Mouse (Mus musculus): ENCODE measurements around the gene Wbp4. TPM values are rescaled to one million over a fixed set of nuclear protein-coding genes. Genes with fewer than 3 reads are reported as not detected.

Gene Wbp4
- polyA plus RNA-seq, 1 experiment: 42.9 TPM

DNA sequence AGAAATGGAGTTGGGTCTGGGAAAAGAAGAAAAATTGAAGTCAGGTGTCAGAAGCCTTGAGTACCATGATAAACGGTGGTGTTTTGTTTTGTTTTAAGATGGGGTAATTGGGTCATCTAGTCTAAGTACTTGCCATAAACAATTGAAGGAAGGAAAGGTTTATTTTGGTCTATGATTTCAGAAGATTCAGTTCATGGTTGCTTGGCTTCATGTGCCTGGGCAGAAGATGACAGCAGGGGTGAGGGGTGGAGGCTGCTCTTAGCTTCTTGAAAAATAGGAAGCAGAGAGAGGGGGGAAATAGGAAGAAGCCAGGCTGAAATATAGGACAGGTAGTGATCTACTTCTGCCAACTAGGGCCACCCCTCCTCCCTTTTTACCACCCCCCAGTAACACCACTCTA lies 30.2 kb upstream of the Wbp4 start:
- no peaks in the 10 kb centered on the region for H3K4me1 ChIP-seq (ENCODE audit: control insufficient read depth, insufficient read depth, low read length)
- TF ChIP-seq CTCF (IDR thresholded peaks at IDR 0.05; ENCODE audit: low read depth, low read length): no peak
- TF ChIP-seq EP300 (IDR thresholded peaks at IDR 0.05; ENCODE audit: insufficient read depth, low read depth, low read length): no peak
- TF ChIP-seq POLR2A (IDR thresholded peaks at IDR 0.05; ENCODE audit: insufficient read depth, low read length): no peak

DNA sequence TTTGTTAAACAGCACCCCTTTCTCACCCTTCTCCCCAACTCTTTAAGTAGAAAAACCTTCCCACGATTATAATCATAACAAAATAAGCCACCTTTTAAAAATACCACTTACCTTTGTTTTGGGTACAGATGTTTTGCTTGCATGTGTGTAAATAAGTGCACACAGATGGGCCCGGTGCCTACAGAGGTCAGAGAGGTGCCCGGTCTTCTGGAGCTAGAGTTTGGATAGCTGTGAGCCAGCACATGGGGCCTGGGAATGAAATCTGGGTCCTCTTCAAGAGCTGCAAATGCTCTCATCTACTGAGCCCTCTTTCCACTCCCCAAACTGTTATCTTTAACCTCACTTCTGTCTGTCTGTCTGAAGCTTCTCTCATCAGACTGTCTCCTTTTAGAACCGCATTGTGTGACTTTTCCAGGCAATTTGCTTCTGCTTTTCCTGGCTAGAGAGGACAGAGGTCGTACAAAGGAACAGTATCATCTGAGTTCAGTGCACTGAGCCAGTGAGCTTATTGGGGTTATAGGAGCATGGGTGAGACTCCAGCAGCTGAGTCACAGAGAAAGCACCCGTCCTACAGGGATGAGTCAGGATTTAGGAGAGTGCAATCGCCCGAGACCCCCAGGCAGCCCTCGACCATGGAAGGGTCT lies 27.5 kb upstream of the Wbp4 start:
- no peak overlapping the region for H3K9ac ChIP-seq (ENCODE audit: low read depth, poor library complexity, severe bottlenecking)
- no peak overlapping the region for H3K27ac ChIP-seq (ENCODE audit: insufficient read depth, low read length)
- H3K36me3 ChIP-seq (ENCODE audit: control insufficient read depth, insufficient read depth, low read length, poor library complexity, severe bottlenecking): no peaks in the 10 kb centered on the region
- no peak overlapping the region for H3K4me3 ChIP-seq (ENCODE audit: low read depth, low read length)
- H3K27me3 ChIP-seq (ENCODE audit: control insufficient read depth, insufficient read depth, low read length, poor library complexity, severe bottlenecking): no peaks in the 10 kb centered on the region
- TF ChIP-seq EP300 (IDR thresholded peaks at IDR 0.05; ENCODE audit: insufficient read depth, low read depth, low read length) (no peak), POLR2A (IDR thresholded peaks at IDR 0.05; ENCODE audit: insufficient read depth, low read length) (no peak), CTCF (IDR thresholded peaks at IDR 0.05; ENCODE audit: low read depth, low read length) (no peak)
- H3K4me1 ChIP-seq (ENCODE audit: control insufficient read depth, insufficient read depth, low read length): no peaks in the 10 kb centered on the region
- H3K9me3 ChIP-seq (replicated peaks; ENCODE audit: control insufficient read depth, insufficient read depth, low read length, poor library complexity, severe bottlenecking): no peaks in the 10 kb centered on the region

More for the DNA sequence above, 30.2 kb upstream of the Wbp4 start:
- H3K9ac ChIP-seq (ENCODE audit: low read depth, poor library complexity, severe bottlenecking): no peak overlapping the region
- no peaks in the 10 kb centered on the region for H3K9me3 ChIP-seq (replicated peaks; ENCODE audit: control insufficient read depth, insufficient read depth, low read length, poor library complexity, severe bottlenecking)
- H3K4me3 ChIP-seq (ENCODE audit: low read depth, low read length): no peak overlapping the region
- no peaks in the 10 kb centered on the region for H3K27me3 ChIP-seq (ENCODE audit: control insufficient read depth, insufficient read depth, low read length, poor library complexity, severe bottlenecking)
- no peak overlapping the region for H3K27ac ChIP-seq (ENCODE audit: insufficient read depth, low read length)
- H3K36me3 ChIP-seq (ENCODE audit: control insufficient read depth, insufficient read depth, low read length, poor library complexity, severe bottlenecking): no peaks in the 10 kb centered on the region

DNA sequence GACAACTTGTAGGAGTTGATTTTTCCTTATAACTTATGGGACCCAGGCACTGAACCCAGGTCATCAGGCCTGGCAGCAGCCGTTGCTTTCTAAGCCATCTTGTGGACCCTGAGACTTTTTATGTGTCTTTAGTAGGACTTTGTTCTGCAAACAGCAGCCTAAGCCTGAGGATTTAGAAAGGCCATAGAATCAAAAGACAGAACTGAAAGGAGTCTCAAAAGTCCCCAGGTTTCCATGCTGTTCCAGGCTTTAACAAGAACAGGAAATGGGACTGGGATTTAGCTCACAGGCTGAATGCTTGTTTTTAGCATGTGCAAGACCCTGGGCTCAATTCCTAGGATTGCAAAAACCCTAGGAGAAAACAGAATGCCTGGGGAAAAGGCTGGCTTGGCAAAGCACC lies 26.5 kb upstream of the Wbp4 start:
- TF ChIP-seq POLR2A (IDR thresholded peaks at IDR 0.05; ENCODE audit: insufficient read depth, low read length): no peak
- TF ChIP-seq EP300 (IDR thresholded peaks at IDR 0.05; ENCODE audit: insufficient read depth, low read depth, low read length): no peak
- no peak for TF ChIP-seq CTCF (IDR thresholded peaks at IDR 0.05; ENCODE audit: low read depth, low read length)
- no peaks in the 10 kb centered on the region for H3K36me3 ChIP-seq (ENCODE audit: control insufficient read depth, insufficient read depth, low read length, poor library complexity, severe bottlenecking)
- no peak overlapping the region for H3K9ac ChIP-seq (ENCODE audit: low read depth, poor library complexity, severe bottlenecking)
- H3K4me1 ChIP-seq (ENCODE audit: control insufficient read depth, insufficient read depth, low read length): no peaks in the 10 kb centered on the region
- no peaks in the 10 kb centered on the region for H3K9me3 ChIP-seq (replicated peaks; ENCODE audit: control insufficient read depth, insufficient read depth, low read length, poor library complexity, severe bottlenecking)
- no peak overlapping the region for H3K4me3 ChIP-seq (ENCODE audit: low read depth, low read length)
- no peak overlapping the region for H3K27ac ChIP-seq (ENCODE audit: insufficient read depth, low read length)
- no peaks in the 10 kb centered on the region for H3K27me3 ChIP-seq (ENCODE audit: control insufficient read depth, insufficient read depth, low read length, poor library complexity, severe bottlenecking)

DNA sequence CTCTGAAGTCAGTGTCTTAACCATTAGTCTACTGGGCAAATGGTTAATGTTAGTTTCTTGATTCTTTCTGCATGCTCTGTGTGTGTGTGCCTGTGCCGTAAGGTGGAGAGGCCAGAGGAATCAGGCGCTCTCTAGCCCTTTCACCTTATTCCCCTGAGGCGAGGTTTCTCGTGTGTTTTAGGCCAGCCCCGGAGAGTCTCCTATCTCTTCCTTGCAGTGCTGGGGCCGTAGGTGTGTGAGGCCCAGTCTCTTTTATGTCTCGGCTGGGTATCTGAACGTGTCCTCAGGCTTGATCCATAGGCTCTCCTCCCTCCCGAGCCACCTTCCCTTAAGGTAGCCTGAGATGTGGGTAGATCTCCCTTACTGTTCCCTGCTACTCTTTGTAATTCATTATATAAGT lies 24.9 kb upstream of the Wbp4 start:
- Histone ChIP-seq H3K36me3 (ENCODE audit: control insufficient read depth, insufficient read depth, low read length, poor library complexity, severe bottlenecking) (no peaks in the 10 kb centered on the region), H3K4me3 (ENCODE audit: low read depth, low read length) (no peak overlapping the region), H3K9ac (ENCODE audit: low read depth, poor library complexity, severe bottlenecking) (no peak overlapping the region), H3K9me3 (replicated peaks; ENCODE audit: control insufficient read depth, insufficient read depth, low read length, poor library complexity, severe bottlenecking) (no peaks in the 10 kb centered on the region), H3K27ac (ENCODE audit: insufficient read depth, low read length) (no peak overlapping the region), H3K4me1 (ENCODE audit: control insufficient read depth, insufficient read depth, low read length) (no peaks in the 10 kb centered on the region), H3K27me3 (ENCODE audit: control insufficient read depth, insufficient read depth, low read length, poor library complexity, severe bottlenecking) (no peaks in the 10 kb centered on the region)
- no peak for TF ChIP-seq POLR2A (IDR thresholded peaks at IDR 0.05; ENCODE audit: insufficient read depth, low read length)
- TF ChIP-seq CTCF (IDR thresholded peaks at IDR 0.05; ENCODE audit: low read depth, low read length): no peak
- no peak for TF ChIP-seq EP300 (IDR thresholded peaks at IDR 0.05; ENCODE audit: insufficient read depth, low read depth, low read length)

DNA sequence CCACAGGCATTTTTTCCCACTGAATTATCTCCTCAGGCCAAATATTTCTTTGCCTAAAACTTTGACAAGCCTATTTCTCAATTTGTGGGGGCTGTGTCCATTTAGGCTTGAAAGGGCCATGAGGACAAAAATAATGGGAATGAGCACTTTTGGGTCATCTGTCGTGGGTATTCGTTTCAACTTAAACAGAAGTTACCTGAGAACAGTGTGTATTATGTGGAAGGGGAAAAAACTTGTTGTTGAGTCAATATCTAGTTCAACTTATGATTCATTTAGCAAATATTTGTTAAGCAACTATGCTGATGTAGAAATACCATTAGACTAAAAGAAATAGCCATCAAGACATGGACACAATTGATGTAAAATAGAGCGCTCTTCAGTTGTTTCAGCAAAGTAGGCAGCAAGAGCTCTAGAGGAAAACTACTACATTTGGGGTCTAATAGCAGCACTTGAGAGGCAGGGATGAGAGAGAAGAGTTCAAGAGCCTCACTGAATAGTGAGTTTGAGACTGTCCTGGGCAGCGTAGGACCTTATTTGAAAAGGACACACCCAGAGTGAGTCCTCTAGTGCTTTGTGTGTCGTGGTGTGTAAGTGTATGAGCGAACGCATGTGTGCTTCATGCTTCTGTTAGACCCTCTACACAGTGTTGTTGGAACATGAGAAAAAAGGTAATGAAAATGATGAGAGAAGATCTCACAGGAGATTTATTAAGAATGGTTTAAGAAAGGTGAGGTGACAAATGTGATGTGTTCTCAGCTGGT lies 23.1 kb upstream of the Wbp4 start:
- H3K9ac ChIP-seq (ENCODE audit: low read depth, poor library complexity, severe bottlenecking): no peak overlapping the region
- H3K36me3 ChIP-seq (ENCODE audit: control insufficient read depth, insufficient read depth, low read length, poor library complexity, severe bottlenecking): no peaks in the 10 kb centered on the region
- H3K27ac ChIP-seq (ENCODE audit: insufficient read depth, low read length): no peak overlapping the region
- no peak for TF ChIP-seq CTCF (IDR thresholded peaks at IDR 0.05; ENCODE audit: low read depth, low read length)
- no peak for TF ChIP-seq EP300 (IDR thresholded peaks at IDR 0.05; ENCODE audit: insufficient read depth, low read depth, low read length)
- no peak for TF ChIP-seq POLR2A (IDR thresholded peaks at IDR 0.05; ENCODE audit: insufficient read depth, low read length)
- H3K4me3 ChIP-seq (ENCODE audit: low read depth, low read length): no peak overlapping the region
- no peaks in the 10 kb centered on the region for H3K9me3 ChIP-seq (replicated peaks; ENCODE audit: control insufficient read depth, insufficient read depth, low read length, poor library complexity, severe bottlenecking)
- H3K27me3 ChIP-seq (ENCODE audit: control insufficient read depth, insufficient read depth, low read length, poor library complexity, severe bottlenecking): no peaks in the 10 kb centered on the region
- no peaks in the 10 kb centered on the region for H3K4me1 ChIP-seq (ENCODE audit: control insufficient read depth, insufficient read depth, low read length)

Data from ES-Bruce4 (cell line).